Mouse (Mus musculus) C2C12 (cell line): ENCODE data around the gene Tmem253.

Source experiments
- CTCF ChIP-seq: IDR thresholded peaks from one replicate; pipeline ENCODE4 v1.5.1; 2011; ENCODE audit not compliant: control insufficient read depth, insufficient read depth, insufficient read length
- MYOD1 ChIP-seq: IDR thresholded peaks from one replicate; pipeline ENCODE4 v1.6.1; 2011; ENCODE audit warnings: low read depth; ENCODE audit not compliant: control insufficient read depth, insufficient read length
- MYOG ChIP-seq: IDR thresholded peaks from one replicate; pipeline ENCODE4 v1.6.1; 2011; ENCODE audit not compliant: control insufficient read depth, insufficient read length; ENCODE audit errors: extremely low read depth
- USF1 ChIP-seq: IDR thresholded peaks from one replicate; pipeline ENCODE4 v1.6.1; 2011; ENCODE audit warnings: low read depth, mild to moderate bottlenecking, control low read depth, moderate library complexity

DNA sequence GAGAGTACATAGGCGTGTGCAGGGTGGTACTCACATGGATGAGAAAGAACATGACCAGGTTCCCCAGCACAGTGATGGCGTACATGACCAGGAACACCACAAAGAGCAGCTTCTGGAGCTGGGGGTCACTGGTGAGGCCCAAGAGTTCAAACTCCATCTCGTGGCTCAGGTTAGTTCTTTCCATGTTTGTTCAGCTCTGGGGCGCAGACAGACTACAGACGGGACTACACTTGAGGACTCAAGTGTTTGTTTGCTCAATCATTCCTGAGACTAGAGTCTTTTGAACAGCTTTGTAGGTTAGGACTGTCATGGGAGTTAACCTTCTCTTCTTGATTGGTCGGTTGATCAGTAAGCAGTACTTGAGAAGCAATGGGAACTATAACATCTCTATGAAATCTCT lies 20.5 kb downstream of the Tmem253 start:
- no peak for TF ChIP-seq CTCF
- no peak for TF ChIP-seq MYOG
- no peak for TF ChIP-seq USF1
- TF ChIP-seq MYOD1, result no peak
